Mouse (Mus musculus) kidney, adult 2 months (tissue): ENCODE data around the gene Sh2d3c.

ENCODE experiments used
- CTCF ChIP-seq: fragments of 200-500 bp; conservative IDR thresholded peaks from 2 replicates; pipeline ENCODE4 v1.5.1; 2011; ENCODE audit warnings: low read depth, mild to moderate bottlenecking, control low read depth, low read length, moderate library complexity, mixed read lengths; ENCODE audit not compliant: insufficient read depth, insufficient read length
- POLR2A ChIP-seq: fragments of 200-500 bp; IDR thresholded peaks from one replicate; pipeline ENCODE4 v1.6.1; 2011; ENCODE audit warnings: low read depth, low read length, control low read depth

GRCm38 (mm10) chr2:32671907-32672595 lies 48.8 kb upstream of the Sh2d3c start:
- no peak for TF ChIP-seq CTCF
- no peak for TF ChIP-seq POLR2A
